Mouse (Mus musculus) kidney, adult 10 weeks (tissue): ENCODE results near the gene Orai2. TPM values are rescaled to one million over a fixed set of nuclear protein-coding genes. Genes with fewer than 3 reads are reported as not detected.

Source experiments
- polyA plus RNA-seq: library from polyadenylated mRNA; stranded (reverse); fragments of 350-450 nt; fragmentation: Illumina TruSeq; extraction: RNeasy Lipid Tissue Mini Kit (QIAGEN cat#74804); gene quantifications from one replicate; pipeline ENCODE4 v1.2.3, GENCODE M21; 2014; ENCODE audit warnings: low read depth, low replicate concordance

Orai2 gene
- polyA plus RNA-seq = 0.49 TPM

GRCm38 (mm10) chr5:136170512-136171362, at the start of gene Orai2:
TSS of gene Orai2 (minus strand) at chr5:136170713.

GRCm38 (mm10) chr5:136198474-136199391, 28.2 kb upstream of the Orai2 start, which contains the start of gene Prkrip1:
TSS of gene Prkrip1 (minus strand) at chr5:136198963.

GRCm38 (mm10) chr5:136135571-136136291, 34.8 kb downstream of the Orai2 start, which contains the start of the genes Lrwd1 and Alkbh4:
TSS of gene Lrwd1 (minus strand) at chr5:136136074.
TSS of gene Alkbh4 (plus strand) at chr5:136136146.

DNA sequence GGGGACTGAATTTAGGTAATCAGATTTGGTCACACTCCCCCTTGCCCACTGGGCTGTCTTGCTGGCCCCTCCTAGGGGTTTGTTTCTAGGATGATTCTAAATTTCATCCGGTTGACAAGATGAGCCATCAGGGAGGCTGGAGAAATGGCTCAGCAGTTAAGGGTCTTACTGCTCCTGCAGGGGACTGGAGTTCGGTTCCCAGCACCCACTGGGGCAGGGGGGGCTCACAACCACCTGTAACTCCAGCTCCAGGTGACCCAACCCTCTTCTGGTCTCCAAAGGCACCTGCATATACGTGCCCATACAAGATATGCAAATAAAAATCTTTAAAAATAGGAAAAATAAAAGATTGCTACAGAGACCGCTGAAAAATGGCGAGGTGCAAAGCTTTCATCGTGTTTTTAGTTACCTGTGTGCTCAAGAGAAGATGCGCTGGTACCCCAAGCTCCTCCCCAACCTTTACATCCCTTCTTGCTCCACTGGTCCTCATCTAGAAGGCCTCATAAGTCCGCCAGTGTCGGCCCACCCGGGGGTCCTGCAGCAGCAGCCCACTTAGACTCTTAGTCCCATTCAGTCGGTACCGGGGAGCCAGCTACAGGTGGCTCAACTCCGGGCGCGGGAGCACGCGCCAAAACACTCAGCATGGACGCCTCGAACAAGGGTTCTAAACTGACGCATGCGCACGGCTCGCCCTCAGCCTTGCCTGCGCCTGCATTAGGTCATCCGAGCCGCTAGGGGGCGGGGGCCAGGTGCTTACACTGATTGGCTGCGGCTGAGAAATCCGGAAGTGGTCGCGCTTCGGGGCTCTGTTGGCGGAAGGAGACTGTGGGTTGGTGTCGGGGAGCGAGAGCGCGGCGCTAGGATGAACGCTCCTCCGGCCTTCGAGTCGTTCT, 54.4 kb downstream of the Orai2 start, which contains the start of gene Polr2j:
TSS of gene Polr2j (plus strand) at position 741 of the 893 bp plus-strand sequence.

Other genes starting within 250 kb of the Orai2 start
- gene Ywhag, start 236.1 kb downstream of the Orai2 start, polyA plus RNA-seq = 44.8 TPM
- gene Ssc4d, start 196.2 kb downstream of the Orai2 start, polyA plus RNA-seq = 0.40 TPM
- not detected for gene Zp3, start 190.6 kb downstream of the Orai2 start, polyA plus RNA-seq
- 0.16 TPM for gene Dtx2, start 175.9 kb downstream of the Orai2 start, polyA plus RNA-seq
- 0.36 TPM for gene Upk3b, start 132.2 kb downstream of the Orai2 start, polyA plus RNA-seq
- not detected for gene Upk3bl, start 116.2 kb downstream of the Orai2 start, polyA plus RNA-seq
- gene Rasa4, start 86.8 kb downstream of the Orai2 start, polyA plus RNA-seq = 0.32 TPM
- gene Polr2j, start 54.1 kb downstream of the Orai2 start, polyA plus RNA-seq = 5.5 TPM
- 0.44 TPM for gene Lrwd1, start 34.6 kb downstream of the Orai2 start, polyA plus RNA-seq
- gene Alkbh4, start 34.6 kb downstream of the Orai2 start, polyA plus RNA-seq = 0.69 TPM
- 17.3 TPM for gene Prkrip1, start 28.2 kb upstream of the Orai2 start, polyA plus RNA-seq
- not detected for gene Sh2b2, start 75.8 kb upstream of the Orai2 start, polyA plus RNA-seq